Mouse (Mus musculus): Measurements from ENCODE around the gene Pde9a.
A peak's percentile ranks its signal among the peaks of the same experiment; 100 is the strongest.
"Not testable (repeated sequence)": the region's sequence is repeated elsewhere in the genome, so short reads cannot be mapped to it uniquely, and the experiment has no call there.

Gene Pde9a

DNA sequence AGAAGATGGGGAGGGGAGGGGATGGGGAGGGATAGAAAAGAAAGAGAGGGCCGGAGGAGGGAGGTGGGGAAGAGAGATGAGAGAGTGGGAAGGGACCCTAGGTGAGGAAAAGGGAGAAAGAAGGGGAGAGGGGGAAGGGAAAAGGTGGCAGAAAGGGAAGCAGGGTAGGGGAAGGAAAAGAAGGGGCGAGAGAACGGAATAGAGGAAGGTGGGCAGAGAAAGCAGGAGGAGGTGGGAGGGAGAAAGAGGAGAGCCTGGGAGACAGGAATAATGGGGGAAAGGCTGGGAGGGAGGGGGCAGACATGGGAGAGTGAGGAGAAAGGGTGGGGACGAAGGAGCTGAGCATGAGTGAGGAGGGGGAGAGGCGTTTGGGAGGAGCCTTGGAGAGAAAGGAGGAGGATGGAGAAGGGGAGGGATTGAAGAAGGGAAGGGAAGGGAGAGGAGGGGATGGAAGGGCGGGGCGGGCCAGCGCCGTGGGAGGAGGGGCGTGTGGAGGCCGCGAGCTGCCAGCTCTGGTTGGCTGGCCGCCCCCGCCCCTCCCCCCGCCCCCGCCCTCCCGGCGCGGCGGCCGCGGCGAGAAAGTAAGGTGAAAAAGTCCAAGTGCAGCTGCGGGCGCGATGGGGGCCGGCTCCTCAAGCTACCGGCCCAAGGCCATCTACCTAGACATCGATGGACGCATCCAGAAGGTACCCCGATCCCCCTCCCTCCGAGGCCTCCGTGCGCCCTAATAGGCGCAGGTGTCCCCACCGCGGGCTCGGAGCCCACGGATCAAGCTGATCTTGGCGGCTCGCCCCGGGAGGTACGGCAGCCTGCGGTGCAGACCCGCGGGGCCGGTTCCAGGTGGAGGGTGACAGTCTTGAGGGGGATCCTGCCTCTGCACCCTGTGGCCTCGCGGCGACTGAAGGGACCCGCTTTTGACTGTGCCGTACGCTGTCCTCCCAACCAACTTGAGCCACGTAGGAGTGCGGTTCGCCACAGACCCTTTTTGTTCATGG is at the start of gene Pde9a:
TSS of gene Pde9a (plus strand) at position 540 of the 995 bp plus-strand sequence.
- peak; percentile 67 to 75 for DNase-seq

DNA sequence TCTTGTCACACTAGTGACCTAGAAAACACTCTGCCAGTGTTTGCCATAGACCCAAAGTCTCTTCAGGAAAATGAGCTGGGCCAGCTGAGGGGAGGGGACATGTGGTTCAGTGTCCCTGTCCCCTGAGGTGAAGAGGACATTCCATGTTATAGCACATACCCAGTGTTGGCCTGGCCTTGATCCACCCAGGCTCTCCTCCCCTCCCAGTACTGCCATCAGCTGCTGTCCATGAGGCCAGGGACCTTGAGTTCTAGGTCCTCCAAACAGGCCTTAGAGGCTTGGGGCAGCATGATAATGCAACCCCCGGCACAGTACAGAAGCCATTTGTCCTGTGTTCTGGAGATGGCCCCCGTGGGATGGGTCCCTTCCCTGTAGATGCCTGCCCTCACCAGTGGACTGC is 46.2 kb upstream of the Pde9a start:
- no peak for DNase-seq

DNA sequence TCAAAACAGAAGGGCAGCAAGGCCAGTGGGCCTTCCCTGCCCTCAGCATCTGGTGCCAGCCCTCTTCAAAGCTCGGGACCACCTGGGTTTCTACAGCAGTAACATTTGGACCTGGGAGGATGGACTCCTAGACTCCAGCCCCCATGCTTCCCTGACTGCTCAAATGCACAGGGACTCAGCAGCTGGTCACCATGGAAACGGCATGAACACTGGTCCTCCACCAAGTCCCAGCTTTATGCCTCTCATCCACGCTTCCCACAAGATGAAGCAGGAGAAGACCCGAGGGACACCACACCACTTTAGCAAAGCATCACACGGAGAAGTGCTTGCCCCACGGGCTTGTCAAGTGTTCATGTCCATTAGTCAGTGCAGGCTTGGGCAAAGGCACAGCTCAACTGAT is 43.8 kb upstream of the Pde9a start:
- no peak for DNase-seq

DNA sequence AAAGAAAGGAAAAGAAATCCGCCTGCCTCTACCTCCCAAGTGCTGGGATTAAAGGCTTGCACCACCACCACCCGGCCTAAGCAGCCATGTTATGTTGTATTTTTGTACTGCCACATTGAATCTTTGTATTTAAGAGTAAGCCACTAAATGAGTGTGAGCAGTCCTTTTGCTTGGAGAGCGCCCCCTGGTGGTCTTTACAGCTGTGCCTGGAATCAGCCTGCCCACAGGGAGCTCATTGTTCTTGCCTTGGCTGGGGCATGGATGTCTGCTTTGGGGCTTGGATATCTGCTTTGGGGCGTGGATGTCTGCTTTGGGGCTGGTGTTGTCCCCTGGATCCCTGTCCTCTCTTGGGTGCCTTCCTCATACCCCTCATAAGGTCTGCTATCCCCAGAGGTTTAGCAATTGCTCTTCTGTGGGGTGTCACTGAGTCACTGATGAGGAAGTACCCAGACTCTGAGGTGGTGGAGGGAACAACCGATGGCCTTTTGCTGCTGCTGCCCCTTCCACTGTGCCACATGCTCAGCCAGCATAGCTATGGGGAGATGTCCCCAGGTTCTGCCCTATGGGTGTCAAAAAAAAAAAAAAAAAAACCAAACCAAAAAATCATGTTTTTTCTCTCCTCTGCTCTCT is 41.7 kb upstream of the Pde9a start:
- DNase-seq = peak; percentile 78 to 85

DNA sequence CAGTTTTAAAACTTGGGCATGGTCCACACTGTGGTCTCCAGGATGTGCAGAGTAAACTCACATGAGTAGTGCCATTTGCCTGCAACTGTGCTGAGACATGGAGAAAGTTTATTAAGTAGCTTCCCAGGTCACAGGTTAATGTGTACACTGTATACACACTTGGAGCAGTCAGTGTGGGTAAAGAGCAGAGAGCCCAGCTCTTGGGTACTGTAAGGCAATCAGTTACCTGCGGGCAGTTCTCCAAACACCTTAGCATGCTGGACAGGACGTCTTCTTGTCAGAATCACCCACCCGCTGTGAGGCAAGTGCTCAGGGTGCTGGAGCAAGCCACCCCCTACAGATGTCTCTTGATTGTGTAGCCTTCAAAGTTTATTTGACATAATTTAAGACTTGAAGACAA is 41.2 kb upstream of the Pde9a start:
- DNase-seq = no peak

DNA sequence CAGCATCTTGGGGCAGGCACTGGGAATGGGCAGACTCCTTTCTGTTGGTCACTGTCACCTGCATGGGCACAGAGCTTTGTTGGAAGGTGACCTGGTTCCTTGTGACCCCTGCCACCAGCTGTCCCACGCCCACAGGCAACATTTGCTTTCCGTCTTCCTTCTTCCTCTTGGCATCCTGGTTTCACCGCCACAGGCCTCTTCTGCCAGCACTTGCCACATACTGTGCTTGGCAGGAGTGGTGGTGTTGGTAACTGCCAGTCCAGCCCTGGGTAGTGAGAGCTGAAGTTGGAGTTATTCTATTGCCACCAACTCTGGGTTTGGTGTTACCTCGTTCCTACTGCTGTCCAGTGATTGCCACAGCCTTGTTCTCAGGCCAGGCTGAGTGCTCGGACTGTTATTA is 37.9 kb upstream of the Pde9a start:
- DNase-seq = peak; percentile 28 to 42

DNA sequence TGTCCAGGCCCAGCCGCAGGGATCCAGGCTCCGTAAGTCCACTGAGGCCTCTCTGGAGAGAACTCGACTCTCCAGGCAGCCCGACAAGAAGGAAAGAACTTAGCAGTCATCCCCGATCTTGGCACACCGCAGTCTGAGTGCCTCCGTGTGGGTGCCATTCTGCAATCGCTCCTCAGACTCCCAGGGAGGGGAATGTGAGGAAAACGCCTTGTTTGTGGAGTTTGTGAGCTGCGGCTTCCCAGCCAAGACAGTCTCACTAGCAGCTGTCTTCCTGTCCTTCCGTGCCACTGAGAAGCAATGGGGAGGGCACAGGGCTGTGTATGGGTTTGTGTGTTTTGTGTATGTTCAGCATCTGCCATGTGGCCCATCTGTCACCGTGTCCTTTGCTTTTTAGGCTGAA is 36.6 kb upstream of the Pde9a start:
- no peak for DNase-seq

DNA sequence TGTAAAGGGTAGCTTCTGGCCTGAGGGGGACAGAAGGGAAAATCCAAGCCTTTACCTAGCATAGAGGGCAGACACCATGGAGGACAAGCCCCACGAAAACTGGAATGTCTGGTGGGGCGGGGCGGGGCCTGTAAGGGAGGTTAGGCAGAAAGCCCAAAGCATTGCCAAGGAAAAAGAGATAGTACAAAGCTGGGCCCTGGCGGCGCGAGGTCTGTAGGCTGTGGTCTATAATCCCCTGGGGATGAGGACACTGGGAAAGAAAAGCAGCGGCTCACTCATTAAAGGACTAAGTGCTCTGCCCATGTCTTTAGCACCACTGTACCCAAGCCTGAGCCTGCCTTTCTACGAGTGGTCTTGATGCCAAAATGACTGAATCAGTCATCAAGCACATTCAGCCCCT is 34.0 kb upstream of the Pde9a start:
- no peak for DNase-seq

DNA sequence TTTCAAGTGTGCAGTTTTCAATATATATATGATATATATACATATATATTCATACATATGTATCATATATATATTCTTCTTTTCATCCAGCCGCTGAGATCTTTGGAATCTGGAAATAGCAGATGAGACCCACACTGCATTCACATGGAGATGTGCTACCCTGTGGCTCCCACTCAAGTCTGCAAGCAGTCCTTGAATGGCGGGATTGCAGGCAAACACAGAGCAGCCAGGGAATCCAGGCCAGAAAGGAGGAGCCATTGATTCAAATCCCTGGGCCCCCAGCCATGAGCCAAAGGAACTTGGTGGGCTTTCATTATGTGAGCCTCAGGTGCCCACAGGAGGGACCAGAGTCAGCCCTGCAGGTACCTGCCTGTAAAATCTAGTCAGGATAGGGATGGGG is 32.8 kb upstream of the Pde9a start:
- DNase-seq = no peak

DNA sequence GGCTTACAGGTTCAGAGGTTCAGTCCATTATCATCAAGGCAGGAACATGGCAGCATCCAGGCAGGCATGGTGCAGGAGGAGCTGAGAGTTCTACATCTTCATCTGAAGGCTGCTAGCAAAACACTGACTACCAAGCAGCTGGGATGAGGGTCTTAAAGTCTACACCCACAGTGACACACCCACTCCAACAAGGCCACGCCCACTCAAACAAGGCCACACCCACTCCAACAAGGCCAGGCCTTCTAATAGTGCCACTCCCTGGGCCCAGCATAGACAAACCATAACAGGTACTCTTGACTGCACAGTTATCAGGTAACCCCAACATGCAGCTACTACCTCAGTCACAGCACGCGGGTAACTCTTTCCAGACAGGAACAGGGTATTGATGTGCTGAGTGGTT is 31.3 kb upstream of the Pde9a start:
- not testable (repeated sequence) for DNase-seq

DNA sequence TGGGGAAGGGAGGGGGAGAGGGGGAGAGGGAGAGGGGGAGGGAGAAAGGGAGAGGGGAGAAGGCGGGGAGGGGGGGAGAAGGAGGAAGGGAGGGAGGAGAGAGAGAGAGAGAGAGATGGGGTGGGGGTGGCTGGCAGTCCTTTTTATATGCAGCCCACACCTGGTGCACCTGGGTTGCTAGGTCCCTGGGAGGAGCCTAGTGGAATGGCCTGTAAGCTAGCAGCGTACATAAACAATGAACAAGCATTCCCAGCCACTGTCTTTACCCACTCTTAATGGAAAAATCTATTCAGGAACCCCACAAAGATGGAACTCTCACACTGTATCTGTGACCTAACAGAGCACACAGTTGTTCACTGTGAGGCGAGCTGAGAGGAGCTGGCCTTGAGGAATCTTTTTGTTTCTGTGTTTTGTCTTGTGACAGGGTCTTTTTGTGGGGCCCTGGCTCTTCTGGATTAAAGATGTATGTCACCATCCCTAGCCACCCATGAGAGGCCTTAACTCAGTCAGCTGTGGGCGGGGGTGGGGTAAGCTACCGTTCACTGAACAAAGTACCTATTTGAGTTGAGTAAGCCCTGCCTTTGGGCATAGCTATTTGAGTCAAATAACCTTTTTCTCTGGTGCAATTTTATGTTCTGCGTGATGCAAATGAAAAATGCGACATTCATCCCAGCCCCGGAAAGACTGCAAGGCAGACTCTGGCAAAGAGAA is 30.1 kb upstream of the Pde9a start:
- no peak for DNase-seq

DNA sequence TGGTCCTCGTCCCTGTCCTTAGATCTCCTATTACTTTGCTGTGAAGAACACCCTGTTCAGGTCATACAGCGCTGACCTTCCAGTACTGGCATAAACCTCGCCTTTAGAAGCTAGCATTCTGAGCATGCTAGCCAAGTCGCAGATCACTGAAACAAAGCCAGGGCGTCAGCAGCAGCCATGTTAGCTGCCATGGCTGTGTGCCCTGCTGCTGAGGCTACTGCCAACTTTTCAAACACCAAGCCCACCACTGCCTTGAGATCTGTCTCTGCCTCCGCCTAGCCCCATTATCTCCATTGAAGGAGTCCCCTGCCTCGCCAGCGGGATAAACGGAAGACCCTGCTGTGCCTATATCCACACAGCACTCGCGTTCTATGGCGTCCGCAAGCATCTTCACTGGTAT is 25.4 kb upstream of the Pde9a start:
- no peak for DNase-seq

DNA sequence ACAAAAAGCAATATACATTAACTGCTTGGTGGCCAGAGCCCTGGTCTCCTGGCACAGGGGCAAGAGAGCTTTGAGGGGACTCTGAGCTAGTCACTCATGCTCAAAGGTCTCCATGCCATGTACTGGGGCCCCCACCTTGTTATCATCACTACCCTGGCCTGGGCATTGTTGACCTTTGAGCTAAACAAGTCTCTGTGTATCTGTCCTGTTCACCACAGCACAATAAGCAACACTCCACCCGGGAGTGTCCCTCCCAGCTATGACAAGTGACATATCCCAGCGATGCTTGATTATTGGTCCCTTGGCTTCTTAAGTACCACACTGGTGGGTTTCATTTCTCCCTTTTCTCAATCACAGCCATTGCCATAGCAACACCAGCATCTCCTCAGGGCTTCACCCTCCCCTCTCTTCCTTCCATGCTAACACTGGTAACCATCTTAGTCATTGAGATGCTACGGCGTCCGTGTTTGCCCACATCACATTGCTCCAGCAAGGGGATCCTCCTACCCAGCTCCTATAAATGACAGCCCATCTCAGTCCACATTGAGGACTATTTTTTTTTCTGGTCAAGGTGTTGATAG is 20.3 kb upstream of the Pde9a start:
- DNase-seq = no peak

DNA sequence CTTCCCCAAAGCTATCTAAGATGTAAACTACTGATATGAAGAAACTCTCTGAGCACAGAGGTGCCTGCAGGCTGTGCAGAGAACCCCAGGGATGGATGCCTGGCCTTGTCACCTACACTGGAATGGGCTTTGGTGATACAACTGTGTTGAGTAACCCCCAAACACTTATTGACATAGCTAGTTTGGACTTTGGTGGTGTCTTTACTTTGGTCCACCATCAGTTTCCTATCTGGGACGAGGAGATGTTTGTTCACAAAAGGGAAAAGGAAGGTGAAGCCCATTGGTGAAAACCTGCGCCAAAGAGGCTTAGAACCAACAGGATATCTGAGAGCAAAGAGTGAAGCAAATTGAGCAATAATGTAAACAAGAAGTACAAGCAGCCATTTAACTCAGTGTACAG is 15.8 kb upstream of the Pde9a start:
- DNase-seq = no peak

DNA sequence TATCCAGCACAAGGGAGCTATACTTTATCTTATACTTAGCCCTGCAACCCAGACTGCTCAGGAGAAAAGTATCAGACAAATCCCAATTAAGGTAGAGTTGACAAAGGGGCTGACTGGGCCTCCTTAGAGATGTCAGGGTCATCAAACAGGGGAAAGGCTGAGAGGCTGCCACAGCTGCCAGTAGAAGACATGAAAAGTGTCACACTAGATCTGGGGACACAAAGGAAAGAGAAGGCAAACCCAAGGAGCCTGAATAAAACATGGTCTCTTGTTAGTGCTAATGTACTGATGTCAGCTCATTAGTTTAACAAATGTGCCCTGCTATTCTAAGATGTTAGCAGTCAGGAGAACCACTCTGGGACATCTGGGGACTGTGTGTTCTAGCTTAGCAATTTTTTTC is 15.1 kb upstream of the Pde9a start:
- DNase-seq = no peak

DNA sequence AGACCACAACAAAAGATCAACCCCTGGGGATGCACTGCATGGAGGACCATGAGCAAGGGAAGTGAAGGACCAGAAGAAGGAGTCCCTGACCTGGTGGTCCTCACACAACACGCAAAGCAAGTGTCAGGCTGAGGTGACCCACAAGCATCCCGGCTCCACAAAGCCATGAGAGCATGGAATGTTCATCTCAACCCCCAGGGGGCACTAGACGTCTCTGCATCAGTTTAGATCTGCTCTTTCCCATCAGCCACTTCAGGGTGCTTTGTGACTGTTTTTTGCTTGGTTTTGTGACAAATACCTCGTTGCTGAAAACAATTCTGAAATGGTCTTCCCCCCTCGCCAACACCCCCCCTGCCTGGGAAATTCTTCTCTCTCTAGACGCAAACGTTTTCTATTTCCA is 8.0 kb upstream of the Pde9a start:
- peak; percentile 84 to 86 for DNase-seq

DNA sequence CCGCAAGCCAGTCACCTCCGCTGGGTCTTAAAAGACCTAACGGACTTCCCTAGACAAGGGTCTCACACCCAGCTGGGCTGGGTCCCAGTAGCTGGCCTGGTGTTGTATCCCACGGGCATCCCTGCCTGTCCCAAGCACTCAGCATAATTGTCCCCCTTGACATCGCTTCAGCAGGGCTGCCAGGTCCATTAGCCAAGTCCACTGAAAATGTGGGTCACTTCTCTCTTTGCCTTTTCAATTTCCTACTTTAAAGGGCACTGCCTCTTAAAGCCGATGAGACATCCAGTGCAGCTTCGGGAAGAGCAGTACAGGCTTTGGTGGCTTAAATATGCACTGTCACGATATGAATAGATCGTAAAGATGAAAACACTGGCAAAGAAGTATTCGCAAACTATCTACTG is 7.6 kb upstream of the Pde9a start:
- peak; percentile 57 to 61 for DNase-seq

DNA sequence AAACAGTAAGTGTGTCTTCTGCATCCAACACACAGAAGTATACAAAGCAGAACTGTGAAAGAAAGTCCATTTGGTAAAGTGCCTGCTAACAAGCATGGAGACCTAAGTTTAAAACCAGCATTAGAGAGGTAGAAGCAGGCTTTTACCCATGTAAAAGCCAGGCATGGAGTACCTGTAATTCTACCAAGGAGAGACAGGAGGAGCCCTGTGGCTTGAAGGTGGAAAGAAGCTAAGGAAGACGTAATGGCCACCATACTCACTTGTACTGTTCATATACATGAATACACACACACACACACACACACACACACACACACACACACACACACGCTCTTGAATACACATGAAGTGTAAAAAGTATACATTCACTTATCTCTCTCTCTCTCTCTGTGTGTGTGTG is 6.9 kb upstream of the Pde9a start:
- no peak for DNase-seq

DNA sequence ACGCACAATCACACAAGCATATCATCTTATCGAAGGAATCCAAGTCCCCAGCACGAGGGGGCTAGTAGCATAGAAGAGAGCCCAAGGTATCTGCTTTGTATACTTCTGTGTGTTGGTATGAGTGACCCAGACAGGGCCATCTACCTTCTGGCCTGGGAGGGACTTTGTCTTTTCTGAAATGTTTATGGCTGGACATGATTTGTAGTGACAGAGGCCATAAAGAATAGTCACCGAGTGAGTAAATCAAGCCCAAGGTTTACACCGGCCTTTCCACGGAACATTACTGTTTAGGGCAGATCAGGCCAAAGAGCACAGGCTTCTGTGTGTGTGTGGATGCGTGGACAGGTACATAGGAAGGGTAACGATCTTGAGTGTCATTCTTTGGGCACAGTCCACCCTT is 6.1 kb upstream of the Pde9a start:
- no peak for DNase-seq

DNA sequence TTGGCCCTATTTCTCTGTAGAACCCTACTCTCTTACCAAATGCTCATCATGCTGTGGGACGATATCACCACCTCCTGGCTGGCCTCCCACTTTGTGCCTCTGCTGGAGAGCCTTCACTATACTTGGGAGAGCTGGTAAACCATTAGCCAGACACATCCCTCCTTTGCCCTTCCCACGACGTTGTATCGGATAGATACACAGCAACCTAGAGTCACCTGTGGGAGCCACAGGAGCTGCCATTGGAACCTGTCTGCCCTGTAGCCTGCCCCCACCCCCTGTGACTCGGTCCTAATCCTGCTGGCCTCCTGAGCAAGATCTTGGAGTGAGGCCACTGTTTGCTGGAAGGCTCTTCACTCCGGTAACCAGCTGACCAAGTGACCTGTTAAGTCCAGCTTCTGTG is 2.7 kb upstream of the Pde9a start:
- DNase-seq = peak; percentile 47 to 61

DNA sequence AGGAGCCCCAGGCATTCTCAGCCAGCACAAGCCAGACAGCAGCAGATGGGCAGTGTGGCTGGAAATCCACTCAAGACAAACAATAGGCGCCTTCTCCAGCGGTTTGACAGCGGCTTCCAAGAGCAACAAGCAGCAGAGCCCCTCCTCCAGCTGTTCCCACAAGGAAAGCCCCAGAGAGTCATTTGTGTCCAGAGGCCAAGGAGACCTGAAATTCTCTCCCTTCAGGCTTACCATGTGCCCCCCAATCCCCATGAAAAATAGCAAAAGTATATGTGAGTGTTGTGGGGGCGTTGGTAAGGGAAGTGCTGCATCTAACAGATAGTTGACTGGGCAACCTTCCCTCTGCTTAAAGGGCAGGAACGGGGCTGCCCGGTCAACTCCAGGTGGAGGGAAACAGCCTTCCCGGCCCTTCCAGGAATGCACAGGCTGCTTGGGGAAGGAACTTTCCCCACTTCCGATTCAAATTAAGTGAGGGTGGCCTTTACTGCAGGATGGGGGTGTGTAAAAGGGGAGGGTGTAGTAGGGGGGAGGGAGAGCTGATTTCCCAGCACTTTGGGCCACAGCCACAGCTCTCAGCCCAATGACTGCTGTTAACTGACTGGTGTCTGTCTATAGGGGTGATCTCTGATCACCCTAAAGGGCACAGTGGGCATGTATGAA is 912 bp upstream of the Pde9a start:
- no peak for DNase-seq

DNA sequence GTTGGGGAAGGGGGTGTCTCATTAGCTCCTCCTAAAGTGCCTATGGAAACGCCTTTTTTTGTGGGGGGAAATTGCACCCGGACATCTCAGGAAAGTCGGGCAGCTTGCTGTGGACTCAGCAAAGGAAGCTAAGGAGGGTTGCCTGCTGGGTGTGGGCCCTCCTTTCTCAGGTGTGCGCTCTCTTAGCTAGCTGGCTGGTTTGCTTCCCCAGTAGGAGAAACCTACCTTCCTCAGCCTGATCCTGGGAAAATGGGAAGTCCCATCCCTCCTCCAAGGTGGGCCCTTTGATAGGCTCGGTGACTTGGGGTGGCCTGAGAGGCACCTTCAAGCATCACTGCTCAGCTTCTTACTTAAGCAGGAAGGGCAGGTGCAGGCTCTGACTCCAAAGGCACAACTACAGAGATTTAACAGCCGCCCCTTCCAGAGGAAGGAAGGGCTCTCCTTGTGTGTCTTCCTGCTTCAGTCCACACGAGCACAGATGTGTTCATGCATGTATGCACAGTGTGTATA is 811 bp downstream of the Pde9a start:
- DNase-seq = peak in 1 of 2 experiments; percentile 39
